Mouse (Mus musculus) neural tube, embryonic 10.5 days (tissue): ENCODE results near the gene 4921509C19Rik.
"Not testable (repeated sequence)": the region's sequence is repeated elsewhere in the genome, so short reads cannot be mapped to it uniquely, and the experiment has no call there.

ENCODE experiments used
- DNase-seq: peaks from one replicate; pipeline ENCODE4 v3.0.0-alpha.2; 2017; ENCODE audit warnings: low spot score; ENCODE audit errors: extremely low spot score

Gene 4921509C19Rik

GRCm38 (mm10) chr2:151476053-151476452 is at the start of gene 4921509C19Rik:
Gene 4921509C19Rik (minus strand): TSS chr2:151476153.
- not testable (repeated sequence) for DNase-seq

DNA sequence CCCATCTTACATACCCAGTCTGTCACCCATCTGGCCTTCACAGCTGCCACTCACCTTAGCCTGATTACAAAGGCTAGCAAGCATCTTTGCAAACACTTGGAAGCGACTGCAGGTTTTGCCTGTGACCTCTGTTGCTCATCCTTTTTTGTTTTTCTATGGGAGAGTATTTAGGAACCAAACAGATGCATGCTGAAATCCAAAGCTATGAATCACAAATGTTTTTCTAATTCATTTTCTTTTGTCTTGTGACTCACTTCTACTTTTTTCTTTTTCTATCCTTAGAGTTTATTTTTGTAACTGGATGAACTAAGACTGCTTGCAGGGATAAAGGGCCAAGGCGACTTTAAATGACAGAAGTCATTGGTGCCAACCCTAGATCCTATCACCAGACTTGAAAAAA is 49.6 kb upstream of the 4921509C19Rik start:
- no peak for DNase-seq

GRCm38 (mm10) chr2:151524324-151525041 is 48.5 kb upstream of the 4921509C19Rik start:
- no peak for DNase-seq

- no peak for DNase-seq
Observed at GRCm38 (mm10) chr2:151519000-151519399, 43.0 kb upstream of the 4921509C19Rik start.

DNA sequence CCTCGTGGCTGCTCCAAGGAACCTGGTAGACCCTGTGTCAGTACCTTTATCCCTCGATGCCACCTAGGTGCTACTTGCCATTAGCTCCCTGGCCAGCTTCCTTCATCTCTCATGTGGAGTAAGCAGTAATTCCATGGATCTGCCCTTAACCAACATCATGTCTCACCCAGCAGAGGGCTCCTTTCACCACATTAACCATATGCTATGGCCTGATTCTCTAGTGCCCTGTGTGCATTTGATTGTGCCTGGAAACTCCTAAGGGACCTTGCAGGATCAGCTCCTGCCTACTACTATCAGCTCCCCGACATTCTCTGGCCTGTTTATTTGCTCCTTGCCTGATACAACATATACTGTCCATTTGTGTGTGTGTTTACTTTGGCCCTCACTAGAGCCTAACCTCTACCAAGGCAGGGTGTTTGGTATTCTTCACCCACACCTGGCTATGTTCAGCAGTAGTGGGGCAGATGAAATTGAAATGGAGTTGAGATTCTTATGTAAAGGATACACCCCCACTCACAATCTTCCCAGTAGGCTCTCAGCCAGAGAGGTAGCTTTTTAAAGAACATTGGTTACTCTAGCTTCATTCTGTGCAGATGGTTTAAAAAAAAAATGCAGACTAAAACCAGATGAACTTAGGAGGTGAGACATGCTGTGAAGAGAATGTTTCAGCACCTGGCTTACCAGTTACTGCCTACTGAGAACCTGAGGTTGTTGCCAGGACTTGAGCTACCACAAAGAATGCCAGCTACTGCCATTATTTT is 37.8 kb upstream of the 4921509C19Rik start:
- DNase-seq = no peak

GRCm38 (mm10) chr2:151512199-151512598 is 36.2 kb upstream of the 4921509C19Rik start:
- no peak for DNase-seq

GRCm38 (mm10) chr2:151504226-151504625 is 28.3 kb upstream of the 4921509C19Rik start:
- DNase-seq = no peak

- DNase-seq = no peak
Observed at GRCm38 (mm10) chr2:151500442-151501007, 24.6 kb upstream of the 4921509C19Rik start.

- no peak for DNase-seq
Observed at GRCm38 (mm10) chr2:151498358-151498757, 22.4 kb upstream of the 4921509C19Rik start.

DNA sequence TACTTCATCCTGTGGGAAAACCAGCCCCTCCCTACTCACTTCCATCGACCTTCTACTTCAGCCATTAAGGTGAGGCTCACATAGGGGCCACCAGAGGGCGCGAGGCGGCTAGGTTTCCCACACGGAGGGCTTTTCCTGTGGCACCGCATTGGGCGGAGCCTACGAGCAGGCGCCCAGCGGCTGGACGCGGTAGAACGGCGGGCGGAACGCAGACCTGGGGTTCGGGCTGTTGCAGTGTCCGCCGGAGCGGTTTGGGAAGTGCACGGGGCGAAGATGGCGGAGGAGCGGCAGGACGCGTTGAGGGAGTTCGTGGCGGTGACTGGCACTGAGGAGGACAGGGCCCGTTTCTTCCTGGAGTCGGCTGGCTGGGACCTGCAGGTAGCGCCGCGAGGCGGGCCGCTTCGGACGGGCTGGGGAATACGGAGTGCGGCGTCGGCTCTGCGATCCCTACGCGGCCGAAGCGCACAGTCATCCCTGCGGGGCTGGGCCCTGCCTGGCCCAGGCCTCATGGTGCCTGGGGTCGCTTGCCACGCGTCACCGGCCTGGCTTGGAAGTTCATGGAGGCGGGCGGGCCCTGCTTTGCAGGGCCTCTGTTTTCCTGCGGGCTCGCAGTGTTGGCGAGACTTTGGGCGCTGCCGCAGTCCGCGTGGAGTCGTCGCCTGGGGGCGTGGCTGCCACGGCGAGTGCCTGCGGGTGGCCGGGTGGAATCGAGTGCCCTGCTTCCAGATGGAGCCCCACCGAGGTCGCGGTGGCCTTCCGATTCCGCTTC is 18.3 kb upstream of the 4921509C19Rik start, which contains the start of gene Nsfl1c:
TSS of gene Nsfl1c (plus strand) at position 148 of the 769 bp plus-strand sequence.
- peak; percentile 96 for DNase-seq

DNA sequence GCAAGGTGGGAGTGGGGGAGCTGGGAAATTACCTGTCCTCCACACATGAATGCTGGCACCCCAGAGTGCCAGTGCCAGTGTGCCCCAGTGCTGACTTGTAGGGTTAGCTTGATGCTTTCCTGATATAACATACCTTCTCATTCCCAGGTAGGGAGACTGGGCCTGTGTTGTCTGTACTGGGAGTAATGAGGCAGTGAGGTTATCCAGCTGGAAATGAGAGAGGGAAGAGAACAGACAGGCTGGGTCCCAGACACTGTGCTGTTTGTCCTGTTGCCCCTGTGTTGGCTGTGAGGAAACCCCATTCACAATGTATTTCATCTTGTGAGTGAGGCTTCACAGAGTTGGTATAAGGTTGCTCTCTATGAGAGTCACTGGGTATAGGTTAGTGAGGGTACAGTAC is 10.5 kb upstream of the 4921509C19Rik start:
- no peak for DNase-seq

DNA sequence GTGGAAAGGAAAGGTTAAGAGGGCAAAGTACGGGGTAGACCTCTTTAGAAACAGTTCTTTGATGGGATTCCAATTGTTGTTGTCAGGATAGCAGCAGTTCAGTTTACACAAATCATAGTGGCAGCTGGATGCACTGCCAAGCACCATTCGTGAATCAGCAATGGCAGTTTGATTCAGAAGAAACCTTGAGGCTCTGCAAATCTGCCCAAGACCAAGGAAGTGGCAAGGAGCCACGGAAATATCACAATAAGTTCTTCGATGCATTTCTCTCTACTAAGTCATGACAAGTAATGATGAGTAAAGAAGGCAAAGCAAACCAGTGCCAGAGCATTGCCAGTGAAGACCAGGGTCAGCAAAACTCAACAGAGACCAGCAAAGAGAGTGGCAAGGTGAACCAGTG is 41.0 kb downstream of the 4921509C19Rik start:
- not testable (repeated sequence) for DNase-seq

DNA sequence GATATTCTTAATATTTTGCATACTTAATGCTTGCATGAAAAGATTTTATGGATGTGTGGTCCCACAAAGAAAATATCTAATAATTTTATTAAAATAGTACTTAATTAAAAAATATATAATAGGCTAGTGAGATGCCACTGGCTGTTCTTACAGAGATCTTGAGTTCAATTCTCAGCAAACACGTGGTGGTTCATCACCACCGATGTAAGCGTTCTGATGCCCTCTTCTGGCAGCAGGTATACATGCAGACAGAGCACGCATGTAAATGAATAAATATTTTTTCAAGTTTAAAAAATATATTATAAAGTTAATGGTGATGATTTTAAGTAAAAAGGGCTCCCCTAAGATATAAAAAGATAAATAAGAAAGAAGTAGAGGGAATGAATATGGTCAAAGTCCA is 41.8 kb downstream of the 4921509C19Rik start:
- DNase-seq = not testable (repeated sequence)
